Mouse (Mus musculus): ENCODE measurements around the gene Abcd3. TPM values are rescaled to one million over a fixed set of nuclear protein-coding genes. Genes with fewer than 3 reads are reported as not detected.

The Abcd3 gene
- total RNA-seq (2021): 10 to 100 TPM; 34.3 to 36.5 TPM
- long read RNA-seq, experiment 1, transcript Abcd3-201 (23 exons, 3,489 nt): major isoform, 23 of 47 reads
- long read RNA-seq, experiment 1, partial matches to known transcripts: 3 of 47 reads
- long read RNA-seq, experiment 1, other reads (novel, unspliced or antisense): 21 of 47 reads
- long read RNA-seq, experiment 2, transcript Abcd3-201 (23 exons, 3,489 nt): major isoform, 22 of 42 reads
- long read RNA-seq, experiment 2, partial matches to known transcripts: 1 of 42 reads
- long read RNA-seq, experiment 2, other reads (novel, unspliced or antisense): 18 of 42 reads

- DNase-seq (ENCODE audit: low spot score in 2 of 2): peak; percentile 89 to 90
These were observed at the start of gene Abcd3 for GRCm38 (mm10) chr3:121814877-121815548. Gene Abcd3, minus strand, starts transcription at chr3:121815302.

GRCm38 (mm10) chr3:121859142-121859541 is 44.0 kb upstream of the Abcd3 start:
- DNase-seq (ENCODE audit: low spot score in 2 of 2): no peak

GRCm38 (mm10) chr3:121856131-121856530 is 41.0 kb upstream of the Abcd3 start:
- DNase-seq (ENCODE audit: low spot score in 2 of 2): no peak

GRCm38 (mm10) chr3:121853781-121854520 is 38.8 kb upstream of the Abcd3 start:
- DNase-seq (ENCODE audit: low spot score in 2 of 2): no peak

- no peak for DNase-seq (ENCODE audit: low spot score in 2 of 2)
These were observed 37.1 kb upstream of the Abcd3 start for GRCm38 (mm10) chr3:121852074-121852826.

- DNase-seq (ENCODE audit: low spot score in 2 of 2): no peak
These were observed 35.9 kb upstream of the Abcd3 start for GRCm38 (mm10) chr3:121851006-121851405.

- DNase-seq (ENCODE audit: low spot score in 2 of 2): no peak
These were observed 35.3 kb upstream of the Abcd3 start for GRCm38 (mm10) chr3:121850381-121850780.

- no peak for DNase-seq (ENCODE audit: low spot score in 2 of 2)
These were observed 32.2 kb upstream of the Abcd3 start for GRCm38 (mm10) chr3:121847296-121847695.

GRCm38 (mm10) chr3:121844658-121845057 is 29.6 kb upstream of the Abcd3 start:
- no peak for DNase-seq (ENCODE audit: low spot score in 2 of 2)

GRCm38 (mm10) chr3:121844013-121844412 is 28.9 kb upstream of the Abcd3 start:
- no peak for DNase-seq (ENCODE audit: low spot score in 2 of 2)

- DNase-seq (ENCODE audit: low spot score in 2 of 2): no peak
These were observed 28.2 kb upstream of the Abcd3 start for GRCm38 (mm10) chr3:121843254-121843653.

GRCm38 (mm10) chr3:121842306-121842860 is 27.3 kb upstream of the Abcd3 start:
- no peak for DNase-seq (ENCODE audit: low spot score in 2 of 2)

GRCm38 (mm10) chr3:121841412-121842014 is 26.4 kb upstream of the Abcd3 start:
- DNase-seq (ENCODE audit: low spot score in 2 of 2): no peak

GRCm38 (mm10) chr3:121840351-121840750 is 25.2 kb upstream of the Abcd3 start:
- DNase-seq (ENCODE audit: low spot score in 2 of 2): no peak

- no peak for DNase-seq (ENCODE audit: low spot score in 2 of 2)
These were observed 19.6 kb upstream of the Abcd3 start for GRCm38 (mm10) chr3:121834732-121835131.

- DNase-seq (ENCODE audit: low spot score in 2 of 2): no peak
These were observed 19.1 kb upstream of the Abcd3 start for GRCm38 (mm10) chr3:121834250-121834649.

- DNase-seq (ENCODE audit: low spot score in 2 of 2): no peak
These were observed 10.0 kb upstream of the Abcd3 start for GRCm38 (mm10) chr3:121825092-121825491.

GRCm38 (mm10) chr3:121824319-121824718 is 9.2 kb upstream of the Abcd3 start:
- DNase-seq (ENCODE audit: low spot score in 2 of 2): no peak

- no peak for DNase-seq (ENCODE audit: low spot score in 2 of 2)
These were observed 7.5 kb upstream of the Abcd3 start for GRCm38 (mm10) chr3:121822643-121823042.

- DNase-seq (ENCODE audit: low spot score in 2 of 2): no peak
These were observed 6.5 kb upstream of the Abcd3 start for GRCm38 (mm10) chr3:121821559-121822143.
